Mouse (Mus musculus): ENCODE results near the gene Rps6kl1.

GRCm38 (mm10) chr12:85145630-85146029 is 5.4 kb downstream of the Rps6kl1 start:
- TF ChIP-seq CTCF (conservative IDR thresholded peaks at IDR 0.05; ENCODE audit: low read length) = no peak
- no peak for TF ChIP-seq POU5F1 (IDR thresholded peaks at IDR 0.05; ENCODE audit: borderline replicate concordance, low read length)
- no peak for TF ChIP-seq NANOG (IDR thresholded peaks at IDR 0.05; ENCODE audit: borderline replicate concordance, low read length)
